Comparison of ENCODE assay signal across 8 mouse cellular contexts in the genomic region with DNA sequence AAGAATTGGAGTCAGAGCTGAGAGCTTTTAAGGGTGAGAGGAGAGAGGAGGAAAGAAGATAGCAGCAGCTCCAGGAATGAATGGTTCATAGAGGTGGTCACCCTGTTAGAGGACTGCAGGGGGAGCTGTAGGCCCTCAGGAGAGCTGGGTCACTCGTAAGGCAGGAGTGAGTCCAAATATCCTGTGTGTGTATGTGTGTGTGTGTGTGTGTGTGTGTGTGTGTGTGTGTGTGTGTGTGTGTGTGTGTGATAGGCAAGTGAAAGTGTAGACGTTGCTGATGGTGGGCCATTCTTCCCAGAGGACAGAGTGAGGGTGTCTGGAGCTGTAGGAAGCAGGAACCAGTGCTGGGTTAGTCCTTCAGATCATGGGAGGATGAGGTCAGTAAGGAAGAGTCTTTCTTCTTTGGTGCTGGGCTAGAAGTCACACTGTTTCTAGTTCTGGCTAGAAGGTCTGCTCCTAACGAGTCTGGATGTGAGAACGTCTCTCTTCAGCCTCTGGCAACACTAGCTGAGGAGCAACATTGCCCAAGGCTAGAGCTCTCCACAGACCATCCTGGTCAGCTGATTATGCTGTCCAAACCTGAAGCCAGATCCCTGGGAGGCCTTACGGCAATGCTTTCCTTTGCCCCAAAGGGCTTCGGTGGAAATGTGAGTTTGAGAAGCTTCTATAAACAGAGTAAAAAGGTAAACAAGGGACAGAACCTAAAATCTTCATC.
DNase-seq lines count a peak whose midpoint lies in the region; ATAC-seq and TF ChIP-seq lines count a peak whose summit lies in the region.

No protein-coding gene starts in this region.

- DNase-seq in adrenal gland, adult (ENCODE audit: inconsistent age in 2 of 2, low spot score in 1 of 2) = peak; percentile 8 to 33
- DNase-seq in adrenal gland, adult 2 months = no peak
- DNase-seq in right cerebral cortex, postnatal 14 days = peak; percentile 12
- DNase-seq in right cerebral cortex, postnatal 36 days (ENCODE audit: low spot score in 2 of 2) = no peak
- peak; percentile 30 to 56 for DNase-seq in kidney, adult 8-10 months
- no peak for DNase-seq in right cerebral cortex, postnatal 4 days

- no peak for TF ChIP-seq POLR2A in cortical plate, adult 2 months (IDR thresholded peaks at IDR 0.05; ENCODE audit: extremely low read depth, insufficient read depth, low read length)

- H3K4me3 ChIP-seq in cortical plate, adult 2 months (ENCODE audit: insufficient read depth, low read length) = no peak overlapping the region

- no peak overlapping the region for H3K27ac ChIP-seq in cortical plate, adult 2 months (ENCODE audit: insufficient read depth, low read length)

- no peaks in the 10 kb centered on the region for H3K4me1 ChIP-seq in cortical plate, adult 2 months (ENCODE audit: control insufficient read depth, insufficient read depth, low read length)

- peak; percentile 55 for TF ChIP-seq CTCF in cortical plate, adult 2 months (IDR thresholded peaks at IDR 0.05; ENCODE audit: extremely low read depth, insufficient read depth, low read length)

- peak; percentile 86 for ATAC-seq in megakaryocyte progenitor cell, adult 5-6 weeks (replicated peaks; ENCODE audit: poor library complexity)

Comparison
In these comparisons a context has a peak if more than half of its experiments do, and no peak if none do; other contexts are left out.
1. DNase-seq: peak in adrenal gland, adult (2 of 2), right cerebral cortex, postnatal 14 days (single experiment) and kidney, adult 8-10 months (2 of 2); none in adrenal gland, adult 2 months (single experiment), right cerebral cortex, postnatal 36 days (0 of 2) and right cerebral cortex, postnatal 4 days (single experiment).